Mouse (Mus musculus): ENCODE measurements around the gene Gnptab. TPM values are rescaled to one million over a fixed set of nuclear protein-coding genes. Genes with fewer than 3 reads are reported as not detected.

The Gnptab gene
- polyA plus RNA-seq (2012; rRNA removed) = 41.1 and 43.3 TPM in 2 replicates

- TF ChIP-seq CTCF (IDR thresholded peaks at IDR 0.05; ENCODE audit: extremely low read depth, insufficient read depth, low read length) = peak; percentile 50
- TF ChIP-seq POLR2A (IDR thresholded peaks at IDR 0.05; ENCODE audit: extremely low read depth, insufficient read depth, low read length) = no peak
- Histone ChIP-seq H3K27ac (ENCODE audit: insufficient read depth, low read length) (peak within 1 kb of the TSS; percentile 60), H3K4me3 (ENCODE audit: insufficient read depth, low read length) (peak within 1 kb of the TSS; percentile 95), H3K4me1 (ENCODE audit: control insufficient read depth, insufficient read depth, low read length) (peaks cover 7% of the 10 kb centered on the region)
Measured at GRCm38 (mm10) chr10:88379013-88379885, at the start of gene Gnptab, which contains the start of gene Dram1. Gene Gnptab, plus strand, starts transcription at chr10:88379132. Gene Dram1, minus strand, starts transcription at chr10:88379080.

DNA sequence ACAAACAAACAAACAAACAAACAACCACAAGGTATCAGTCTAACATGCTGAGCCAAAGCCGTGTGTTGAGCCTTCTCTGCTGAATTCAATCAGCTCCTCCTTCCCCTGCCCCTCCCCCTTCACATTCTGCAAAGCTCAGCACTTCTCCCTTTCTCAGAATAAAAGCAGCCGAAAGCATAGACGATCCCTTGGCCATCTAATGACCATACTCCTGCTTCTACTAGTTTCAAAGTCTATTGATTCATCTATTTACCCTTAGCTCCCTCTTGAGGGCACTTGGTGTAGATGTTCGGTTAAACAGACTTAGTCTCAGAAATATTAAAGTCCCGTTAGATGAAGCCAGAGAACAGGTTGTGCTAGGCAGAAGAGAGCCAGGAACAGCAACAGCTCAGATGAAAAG is 48.2 kb upstream of the Gnptab start:
- TF ChIP-seq CTCF (IDR thresholded peaks at IDR 0.05; ENCODE audit: extremely low read depth, insufficient read depth, low read length) (0 out of 2 replicates have a peak, but pooled peaks have one; percentile 6), POLR2A (IDR thresholded peaks at IDR 0.05; ENCODE audit: extremely low read depth, insufficient read depth, low read length) (no peak)
- H3K27ac ChIP-seq (ENCODE audit: insufficient read depth, low read length) = no peak overlapping the region
- no peaks in the 10 kb centered on the region; the same call in 1 of the 2 replicates for H3K4me1 ChIP-seq (ENCODE audit: control insufficient read depth, insufficient read depth, low read length)
- no peak overlapping the region for H3K4me3 ChIP-seq (ENCODE audit: insufficient read depth, low read length)

DNA sequence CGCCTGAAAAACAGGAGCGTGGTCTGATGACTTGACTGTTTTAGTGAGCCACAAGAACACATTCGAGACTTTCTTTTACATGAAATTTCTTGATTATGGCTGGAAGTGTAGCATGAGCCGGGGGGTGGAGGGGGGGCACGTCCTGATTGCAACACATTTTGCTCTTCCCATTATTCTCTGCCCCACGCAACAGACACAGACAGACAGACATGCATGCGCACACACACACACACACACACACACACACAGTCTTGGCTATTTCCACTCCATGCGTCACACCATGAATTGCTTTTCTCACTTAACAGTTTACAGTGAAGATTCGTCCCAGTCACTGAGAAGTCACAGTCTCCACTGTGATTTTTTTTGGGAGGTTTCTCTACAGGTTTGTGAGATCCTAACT is 38.3 kb upstream of the Gnptab start:
- Histone ChIP-seq H3K4me3 (ENCODE audit: insufficient read depth, low read length) (no peak overlapping the region), H3K4me1 (ENCODE audit: control insufficient read depth, insufficient read depth, low read length) (no peaks in the 10 kb centered on the region), H3K27ac (ENCODE audit: insufficient read depth, low read length) (no peak overlapping the region)
- TF ChIP-seq POLR2A (IDR thresholded peaks at IDR 0.05; ENCODE audit: extremely low read depth, insufficient read depth, low read length) = no peak
- TF ChIP-seq CTCF (IDR thresholded peaks at IDR 0.05; ENCODE audit: extremely low read depth, insufficient read depth, low read length) = no peak

DNA sequence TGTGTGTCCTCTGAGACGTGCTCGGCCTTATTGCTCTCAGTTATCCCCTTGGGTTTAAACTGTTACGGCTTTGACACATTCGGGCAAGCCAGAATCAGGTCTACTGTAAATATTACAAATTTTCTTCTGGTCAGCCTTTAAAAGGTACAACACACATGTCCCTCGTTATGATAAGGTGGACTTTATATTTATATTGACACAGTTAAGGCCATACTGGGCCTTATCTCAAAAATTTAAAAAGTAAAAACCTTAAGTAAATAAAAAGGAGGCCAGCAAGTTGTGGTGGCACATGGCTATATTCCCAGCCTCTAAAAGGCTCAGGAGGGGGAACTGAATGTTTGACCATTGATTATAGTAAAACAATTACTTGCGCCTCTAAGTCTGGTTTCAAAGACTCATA is 37.6 kb upstream of the Gnptab start:
- no peak overlapping the region for H3K27ac ChIP-seq (ENCODE audit: insufficient read depth, low read length)
- TF ChIP-seq CTCF (IDR thresholded peaks at IDR 0.05; ENCODE audit: extremely low read depth, insufficient read depth, low read length) = no peak
- no peak for TF ChIP-seq POLR2A (IDR thresholded peaks at IDR 0.05; ENCODE audit: extremely low read depth, insufficient read depth, low read length)
- no peaks in the 10 kb centered on the region for H3K4me1 ChIP-seq (ENCODE audit: control insufficient read depth, insufficient read depth, low read length)
- H3K4me3 ChIP-seq (ENCODE audit: insufficient read depth, low read length) = no peak overlapping the region

GRCm38 (mm10) chr10:88345899-88346401 is 33.0 kb upstream of the Gnptab start:
- TF ChIP-seq POLR2A (IDR thresholded peaks at IDR 0.05; ENCODE audit: extremely low read depth, insufficient read depth, low read length) (no peak), CTCF (IDR thresholded peaks at IDR 0.05; ENCODE audit: extremely low read depth, insufficient read depth, low read length) (no peak)
- Histone ChIP-seq H3K4me3 (ENCODE audit: insufficient read depth, low read length) (no peak overlapping the region), H3K4me1 (ENCODE audit: control insufficient read depth, insufficient read depth, low read length) (no peaks in the 10 kb centered on the region), H3K27ac (ENCODE audit: insufficient read depth, low read length) (no peak overlapping the region)

DNA sequence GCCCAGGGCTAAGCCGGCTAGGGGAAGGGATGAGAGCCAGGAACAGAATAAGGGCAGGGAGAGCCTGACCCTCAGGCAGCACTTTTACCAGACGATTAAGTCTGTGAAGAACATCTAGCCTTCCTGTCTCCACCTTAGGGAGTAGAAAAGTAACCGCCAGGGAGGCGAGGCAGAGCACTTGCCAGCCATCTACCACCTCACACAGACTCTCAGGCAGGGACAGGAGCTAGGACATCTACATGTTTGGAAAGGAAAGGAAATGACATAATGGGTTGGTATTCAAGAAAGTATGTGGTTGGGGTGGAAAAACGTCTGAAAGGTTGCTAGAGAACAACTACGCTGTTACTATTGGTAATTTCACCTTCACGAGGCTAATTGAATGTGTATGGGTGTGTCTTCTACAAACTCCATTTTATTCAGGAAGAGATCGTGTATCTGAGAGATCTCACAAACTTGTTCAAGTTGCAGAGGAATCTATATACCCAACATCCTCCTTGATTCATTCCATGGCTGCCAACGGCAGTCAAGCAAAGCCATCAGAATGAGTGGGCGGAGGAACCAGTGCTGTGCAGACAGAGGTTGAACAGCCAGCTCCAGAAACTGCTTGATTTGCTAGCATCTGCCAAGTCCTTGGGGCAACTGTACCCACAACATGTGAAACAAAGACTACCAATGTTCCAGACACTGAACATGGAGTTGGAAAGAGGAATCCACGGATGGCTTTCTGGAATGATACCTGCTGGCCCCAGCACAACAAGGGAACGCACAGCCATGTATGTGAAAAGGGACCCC is 32.3 kb upstream of the Gnptab start:
- Histone ChIP-seq H3K4me1 (ENCODE audit: control insufficient read depth, insufficient read depth, low read length) (no peaks in the 10 kb centered on the region), H3K4me3 (ENCODE audit: insufficient read depth, low read length) (no peak overlapping the region), H3K27ac (ENCODE audit: insufficient read depth, low read length) (no peak overlapping the region)
- TF ChIP-seq CTCF (IDR thresholded peaks at IDR 0.05; ENCODE audit: extremely low read depth, insufficient read depth, low read length) (no peak), POLR2A (IDR thresholded peaks at IDR 0.05; ENCODE audit: extremely low read depth, insufficient read depth, low read length) (no peak)

GRCm38 (mm10) chr10:88349800-88350199 is 29.1 kb upstream of the Gnptab start:
- Histone ChIP-seq H3K4me1 (ENCODE audit: control insufficient read depth, insufficient read depth, low read length) (no peaks in the 10 kb centered on the region), H3K4me3 (ENCODE audit: insufficient read depth, low read length) (no peak overlapping the region), H3K27ac (ENCODE audit: insufficient read depth, low read length) (no peak overlapping the region)
- no peak for TF ChIP-seq POLR2A (IDR thresholded peaks at IDR 0.05; ENCODE audit: extremely low read depth, insufficient read depth, low read length)
- TF ChIP-seq CTCF (IDR thresholded peaks at IDR 0.05; ENCODE audit: extremely low read depth, insufficient read depth, low read length) = no peak

- Histone ChIP-seq H3K4me1 (ENCODE audit: control insufficient read depth, insufficient read depth, low read length) (no peaks in the 10 kb centered on the region), H3K4me3 (ENCODE audit: insufficient read depth, low read length) (no peak overlapping the region)
- TF ChIP-seq CTCF (IDR thresholded peaks at IDR 0.05; ENCODE audit: extremely low read depth, insufficient read depth, low read length) (no peak), POLR2A (IDR thresholded peaks at IDR 0.05; ENCODE audit: extremely low read depth, insufficient read depth, low read length) (no peak)
Measured at GRCm38 (mm10) chr10:88350687-88351086, 28.2 kb upstream of the Gnptab start.

GRCm38 (mm10) chr10:88351411-88352103 is 27.4 kb upstream of the Gnptab start:
- H3K4me3 ChIP-seq (ENCODE audit: insufficient read depth, low read length) = no peak overlapping the region
- TF ChIP-seq CTCF (IDR thresholded peaks at IDR 0.05; ENCODE audit: extremely low read depth, insufficient read depth, low read length) (no peak), POLR2A (IDR thresholded peaks at IDR 0.05; ENCODE audit: extremely low read depth, insufficient read depth, low read length) (no peak)
- H3K27ac ChIP-seq (ENCODE audit: insufficient read depth, low read length) = no peak overlapping the region
- no peaks in the 10 kb centered on the region for H3K4me1 ChIP-seq (ENCODE audit: control insufficient read depth, insufficient read depth, low read length)

More at GRCm38 (mm10) chr10:88350687-88351086, 28.2 kb upstream of the Gnptab start:
- H3K27ac ChIP-seq (ENCODE audit: insufficient read depth, low read length) = no peak overlapping the region

Measured in cortical plate, adult 2 months (tissue).